Mouse (Mus musculus) lung, postnatal 0 days (tissue): ENCODE measurements around the gene Speg. TPM values are rescaled to one million over a fixed set of nuclear protein-coding genes. Genes with fewer than 3 reads are reported as not detected.

Source experiments
- ATAC-seq: fragments of 200-750 bp; cut with Nextera tagmentation; 2 replicates; pipeline ENCODE4 v1.8.0; 2017; ENCODE audit warnings: moderate library complexity
- DNase-seq: peaks from one replicate; pipeline ENCODE4 v3.0.0-alpha.2; 2016; ENCODE audit warnings: low spot score
- H3K27ac ChIP-seq: fragments of 300-500 bp; sonication (generic); 2 replicates; pipeline ENCODE4 v1.5.1; 2014; ENCODE audit warnings: antibody characterized with exemption, mild to moderate bottlenecking, low read length, mixed read lengths
- H3K27me3 ChIP-seq: fragments of 300-500 bp; sonication (generic); replicated peaks from 2 replicates; pipeline ENCODE4 v1.6.1; 2014; ENCODE audit warnings: low read length, mixed read lengths; ENCODE audit not compliant: insufficient read depth
- H3K36me3 ChIP-seq: fragments of 300-500 bp; sonication (generic); 2 replicates; pipeline ENCODE4 v1.6.1; 2014; ENCODE audit warnings: low read length, mixed read lengths; ENCODE audit not compliant: insufficient read depth
- H3K4me1 ChIP-seq: fragments of 300-500 bp; sonication (generic); 2 replicates; pipeline ENCODE4 v1.6.1; 2014; ENCODE audit warnings: antibody characterized with exemption, low read depth, low read length, mixed read lengths; ENCODE audit not compliant: insufficient read depth
- H3K4me2 ChIP-seq: fragments of 300-500 bp; sonication (generic); replicated peaks from 2 replicates; pipeline ENCODE4 v1.6.1; 2014; ENCODE audit warnings: low read depth, mild to moderate bottlenecking, low read length, moderate library complexity, mixed read lengths
- H3K4me3 ChIP-seq: fragments of 300-500 bp; sonication (generic); 2 replicates; pipeline ENCODE4 v1.5.1; 2014; ENCODE audit warnings: low read depth, low read length
- H3K9ac ChIP-seq: fragments of 300-500 bp; sonication (generic); replicated peaks from 2 replicates; pipeline ENCODE4 v1.6.1; 2014; ENCODE audit warnings: low read depth, mild to moderate bottlenecking
- H3K9me3 ChIP-seq: fragments of 300-500 bp; sonication (generic); 2 replicates; pipeline ENCODE4 v1.6.1; 2016; ENCODE audit warnings: low read length, mixed read lengths
- CTCF ChIP-seq: IDR thresholded peaks from 2 replicates; pipeline ENCODE4 v1.5.1; 2016; ENCODE audit warnings: antibody characterized with exemption, mild to moderate bottlenecking
- EP300 ChIP-seq: IDR thresholded peaks from 2 replicates; pipeline ENCODE4 v1.6.1; 2016; ENCODE audit warnings: antibody characterized with exemption, mild to moderate bottlenecking, control low read depth
- WGBS: fragments of 180-500 bp; shearing (Covaris S2); extraction: QIAGEN DNeasy Blood & Tissue Kit; methylation state at CpG from one replicate; pipeline ENCODE4 v1.1.7; 2014; 5-methylcytosine and 5-hydroxymethylcytosine counted together
- polyA plus RNA-seq: library from polyadenylated mRNA; unstranded; fragments of >200 nt; fragmentation: Nextera tagmentation; extraction: Ambion mirVana; gene quantifications from 2 replicates; pipeline ENCODE4 v1.2.1, GENCODE M21; 2015

Speg gene
- polyA plus RNA-seq, 1 experiment from 2014 or later = 15.4 TPM

DNA sequence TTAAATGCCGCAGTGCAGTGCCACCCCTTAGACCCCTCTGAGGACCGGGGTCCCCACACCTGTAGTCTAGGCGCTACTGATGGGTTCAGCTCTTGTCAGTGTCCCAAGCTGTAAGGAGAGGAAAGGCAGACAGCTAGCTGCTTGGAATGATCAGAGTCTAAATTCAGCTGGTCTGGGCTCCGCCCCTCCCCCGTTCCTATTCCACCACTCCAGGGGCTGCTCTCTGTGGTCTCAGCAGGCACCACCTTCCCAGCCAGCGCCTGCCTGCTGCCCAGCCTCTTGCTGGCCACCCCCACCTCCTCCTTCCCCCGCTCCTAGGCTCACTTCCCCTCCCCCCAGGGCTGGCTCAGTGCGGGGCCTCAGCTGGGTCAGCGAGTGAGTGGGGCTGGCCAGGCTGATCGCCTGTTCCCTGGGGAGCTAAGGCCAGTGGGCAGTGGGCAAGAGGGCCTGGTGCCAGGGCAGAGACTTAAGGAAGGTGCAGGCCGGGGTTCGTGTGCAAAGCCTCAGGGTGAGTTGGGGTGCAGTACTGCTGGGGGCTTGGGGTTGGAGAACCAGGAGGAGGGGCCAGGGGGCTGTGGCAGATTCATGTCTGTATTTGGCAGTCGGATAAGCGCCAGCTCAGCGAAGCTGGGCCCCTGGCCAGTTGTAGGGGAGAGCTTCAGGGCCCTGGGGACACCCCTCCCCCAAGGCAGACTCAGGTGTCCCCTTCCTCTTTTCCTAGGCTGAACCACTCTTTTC, 24.8 kb downstream of the Speg start:
- TF ChIP-seq CTCF (no peak), EP300 (no peak)
- H3K4me1 ChIP-seq = peaks cover 9% of the 10 kb centered on the region
- ATAC-seq (peak; percentile 81), DNase-seq (peak; percentile 81)
- peak overlapping the region; percentile 44 for H3K4me2 ChIP-seq
- H3K9ac ChIP-seq = 0 out of 2 replicates have a peak overlapping the region, but pooled peaks have one; percentile 19
- peak overlapping the region; percentile 84 for H3K27ac ChIP-seq
- H3K27me3 ChIP-seq = no peaks in the 10 kb centered on the region
- WGBS = 6% methylated on average over 15 of the region's 15 CpGs
- no peak overlapping the region for H3K4me3 ChIP-seq
- H3K9me3 ChIP-seq = no peaks in the 10 kb centered on the region
- H3K36me3 ChIP-seq = 0 out of 2 replicates have a peak, but pooled peaks cover 2% of the 10 kb centered on the region

DNA sequence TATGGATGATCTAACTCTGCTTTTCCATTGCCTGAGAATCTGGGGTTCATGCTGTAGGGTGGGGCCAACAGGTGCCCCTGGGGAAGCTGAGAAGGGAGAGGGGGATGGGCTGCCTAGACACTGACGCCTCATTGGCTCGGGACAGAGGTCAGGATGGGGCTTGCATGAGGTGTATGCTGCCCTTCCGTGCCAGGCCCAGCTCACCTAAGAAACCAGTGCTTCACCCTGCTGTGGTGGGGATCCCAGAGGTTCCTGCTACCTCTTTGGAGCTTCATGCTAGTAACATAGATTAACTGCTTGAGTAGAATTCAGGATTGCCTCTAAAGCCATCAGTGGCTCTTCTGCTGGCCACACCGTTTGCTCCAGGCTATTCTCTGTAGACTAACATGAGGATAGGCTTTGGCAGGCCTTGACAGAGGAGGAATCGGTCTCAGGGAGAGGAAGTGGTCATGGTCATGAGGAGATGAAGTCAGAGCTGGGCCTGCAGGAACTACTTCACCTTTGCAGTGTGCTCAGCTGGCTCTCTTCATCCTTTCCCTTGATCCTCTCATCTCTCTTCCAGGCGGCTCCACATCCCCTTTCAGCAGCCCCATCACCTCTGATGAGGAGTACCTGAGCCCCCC, 25.5 kb downstream of the Speg start:
- no peak overlapping the region for H3K4me3 ChIP-seq
- TF ChIP-seq EP300 (no peak), CTCF (no peak)
- H3K27ac ChIP-seq = no peak overlapping the region; the same call in 1 of the 2 replicates
- no peak for DNase-seq
- H3K4me1 ChIP-seq = peaks cover 9% of the 10 kb centered on the region
- H3K27me3 ChIP-seq = no peaks in the 10 kb centered on the region
- WGBS = 29% methylated on average over 6 of the region's 6 CpGs
- no peak for ATAC-seq
- no peak overlapping the region for H3K9ac ChIP-seq
- no peaks in the 10 kb centered on the region for H3K9me3 ChIP-seq
- H3K4me2 ChIP-seq = peak overlapping the region; percentile 44
- peaks cover 2% of the 10 kb centered on the region; the same call in 1 of the 2 replicates for H3K36me3 ChIP-seq

DNA sequence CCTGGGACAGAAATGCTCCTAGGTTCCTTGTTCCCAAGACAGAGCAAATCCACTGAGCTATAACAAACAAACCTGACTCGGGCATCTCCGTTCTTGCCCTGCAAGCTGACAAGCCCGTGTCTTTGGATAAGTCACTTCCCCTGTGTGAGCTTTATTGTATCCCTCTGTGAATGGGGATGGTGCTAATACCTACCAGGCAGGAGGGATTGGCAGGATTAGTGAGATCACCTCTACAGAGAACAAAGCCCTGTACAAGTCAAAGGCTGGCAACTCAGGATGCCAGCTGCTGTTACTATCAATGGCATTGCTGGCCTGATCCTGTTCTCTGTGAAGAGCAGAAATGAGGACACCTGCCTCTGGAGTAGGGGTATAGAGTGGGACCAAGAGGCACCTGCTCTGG, 30.4 kb downstream of the Speg start:
- Histone ChIP-seq H3K36me3 (peaks cover 2% of the 10 kb centered on the region; the same call in 1 of the 2 replicates), H3K27ac (no peak overlapping the region), H3K4me2 (no peak overlapping the region), H3K4me1 (no peaks in the 10 kb centered on the region), H3K4me3 (no peak overlapping the region), H3K9ac (no peak overlapping the region), H3K27me3 (no peaks in the 10 kb centered on the region), H3K9me3 (no peaks in the 10 kb centered on the region)
- DNase-seq (no peak), ATAC-seq (no peak)
- WGBS = 82% methylated on average over 3 of the region's 3 CpGs
- no peak for TF ChIP-seq EP300
- no peak for TF ChIP-seq CTCF

DNA sequence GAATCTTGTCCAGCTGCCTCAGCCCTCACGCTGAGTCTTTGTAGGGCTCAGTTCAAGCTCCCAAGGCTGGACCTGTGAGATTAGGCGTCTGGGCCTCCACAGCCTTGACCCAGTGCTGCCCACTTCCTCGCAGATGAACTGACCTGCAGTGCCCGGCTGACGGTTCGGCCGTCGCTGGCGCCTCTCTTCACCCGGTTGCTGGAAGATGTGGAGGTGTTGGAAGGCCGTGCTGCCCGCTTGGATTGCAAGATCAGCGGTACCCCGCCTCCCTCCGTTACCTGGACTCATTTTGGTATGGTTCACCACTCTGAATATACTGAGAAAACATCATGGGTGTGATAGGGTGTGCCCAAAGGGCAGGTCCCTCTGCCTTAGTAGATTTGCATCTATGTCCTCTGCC, 31.1 kb downstream of the Speg start:
- Histone ChIP-seq H3K4me1 (no peaks in the 10 kb centered on the region), H3K36me3 (peaks cover 2% of the 10 kb centered on the region; the same call in 1 of the 2 replicates), H3K27ac (no peak overlapping the region)

DNA sequence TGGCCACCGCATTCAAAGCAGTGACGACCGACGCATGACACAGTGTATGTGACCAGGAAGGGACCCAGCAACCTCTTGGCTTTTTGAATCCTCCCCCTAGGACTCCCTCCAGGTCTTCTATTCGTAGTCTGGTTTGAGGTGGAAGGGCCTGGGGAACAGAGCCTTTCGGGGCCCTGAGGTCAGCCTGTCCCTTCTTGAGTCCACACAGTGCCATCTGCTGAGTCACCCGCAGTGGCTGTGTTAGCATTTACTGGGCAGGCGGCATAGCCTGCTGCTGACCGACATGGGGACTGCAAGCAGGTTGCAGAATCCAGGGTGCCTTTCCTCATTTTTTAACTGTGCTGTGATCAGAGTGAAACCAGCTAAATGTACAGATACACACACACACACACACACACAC, 32.0 kb downstream of the Speg start:
- no peaks in the 10 kb centered on the region for H3K9me3 ChIP-seq
- H3K36me3 ChIP-seq = peaks cover 2% of the 10 kb centered on the region; the same call in 1 of the 2 replicates
- no peak overlapping the region for H3K9ac ChIP-seq
- H3K27me3 ChIP-seq = no peaks in the 10 kb centered on the region
- H3K27ac ChIP-seq = no peak overlapping the region
- no peak for TF ChIP-seq CTCF
- TF ChIP-seq EP300 = no peak
- WGBS = 92% methylated on average over 9 of the region's 9 CpGs
- no peaks in the 10 kb centered on the region for H3K4me1 ChIP-seq
- DNase-seq = no peak
- no peak overlapping the region for H3K4me2 ChIP-seq
- no peak for ATAC-seq
- H3K4me3 ChIP-seq = no peak overlapping the region

More for the DNA sequence above, 31.1 kb downstream of the Speg start:
- no peaks in the 10 kb centered on the region for H3K9me3 ChIP-seq
- WGBS = 90% methylated on average over 15 of the region's 15 CpGs
- no peak overlapping the region for H3K9ac ChIP-seq
- DNase-seq = no peak
- TF ChIP-seq EP300 = no peak
- TF ChIP-seq CTCF = no peak
- H3K4me2 ChIP-seq = no peak overlapping the region
- H3K27me3 ChIP-seq = no peaks in the 10 kb centered on the region
- ATAC-seq = no peak
- H3K4me3 ChIP-seq = no peak overlapping the region

DNA sequence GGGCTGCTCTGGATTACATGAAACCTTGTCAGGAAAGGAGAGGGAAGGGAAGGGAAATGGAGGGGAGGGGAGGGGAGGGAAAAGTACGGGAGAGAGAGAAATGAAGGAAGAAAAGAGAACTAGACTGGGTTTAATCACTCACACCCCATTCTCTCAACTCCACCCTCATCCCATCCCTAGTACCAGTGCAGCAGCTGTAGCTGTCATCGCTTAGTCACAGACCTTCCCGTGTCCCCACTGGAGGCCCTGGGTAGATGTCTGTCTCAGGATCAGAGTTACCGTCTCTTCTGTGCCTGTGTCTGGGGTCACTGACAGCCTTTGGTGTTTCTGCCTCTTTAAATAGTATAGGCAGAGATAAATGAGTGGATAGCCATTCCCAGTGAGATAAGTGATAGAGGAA, 33.1 kb downstream of the Speg start:
- Histone ChIP-seq H3K27me3 (no peaks in the 10 kb centered on the region), H3K27ac (no peak overlapping the region), H3K9ac (no peak overlapping the region), H3K4me2 (no peak overlapping the region), H3K4me1 (no peaks in the 10 kb centered on the region), H3K36me3 (no peaks in the 10 kb centered on the region; the same call in 1 of the 2 replicates), H3K9me3 (no peaks in the 10 kb centered on the region), H3K4me3 (no peak overlapping the region)
- 60% methylated on average over 3 of the region's 4 CpGs for WGBS
- ATAC-seq (peak; percentile 44; the same call in 1 of the 2 replicates), DNase-seq (no peak)
- no peak for TF ChIP-seq EP300
- no peak for TF ChIP-seq CTCF
